Mouse (Mus musculus) bone marrow, adult 2 months (tissue): ENCODE data around the gene Mob3a. TPM values are rescaled to one million over a fixed set of nuclear protein-coding genes. Genes with fewer than 3 reads are reported as not detected.

Experiments used
- H3K27ac ChIP-seq: fragments of 200-500 bp; 2 replicates; pipeline ENCODE4 v1.5.1; 2012; ENCODE audit warnings: low read depth, mild to moderate bottlenecking, control low read depth, inconsistent platforms, low read length; ENCODE audit not compliant: control insufficient read depth, poor library complexity, insufficient read depth
- H3K4me1 ChIP-seq: fragments of 200-500 bp; 2 replicates; pipeline ENCODE4 v1.6.1; 2011; ENCODE audit warnings: low read length; ENCODE audit not compliant: control insufficient read depth, insufficient read depth
- H3K4me3 ChIP-seq: fragments of 200-500 bp; replicated peaks from 2 replicates; pipeline ENCODE3; 2011; ENCODE audit warnings: mild to moderate bottlenecking, low read depth, low read length, control low read depth; ENCODE audit not compliant: control insufficient read depth
- CTCF ChIP-seq: fragments of 200-500 bp; IDR thresholded peaks from 2 replicates; pipeline ENCODE4 v1.5.1; 2011; ENCODE audit warnings: low read length, control low read depth; ENCODE audit not compliant: control insufficient read depth, insufficient read depth
- POLR2A ChIP-seq: fragments of 200-500 bp; IDR thresholded peaks from 2 replicates; pipeline ENCODE4 v1.6.1; 2011; ENCODE audit warnings: low read depth, mild to moderate bottlenecking, control low read depth, low read length, borderline replicate concordance; ENCODE audit not compliant: control insufficient read depth
- WGBS: fragments of 180-500 bp; shearing (Covaris S2); methylation state at CpG from one replicate; pipeline ENCODE4 v1.1.7; 2018; 5-methylcytosine and 5-hydroxymethylcytosine counted together
- polyA plus RNA-seq: library from polyadenylated mRNA; stranded (reverse); fragments of >200 nt; gene quantifications from 2 replicates; pipeline ENCODE4 v1.2.4, GENCODE M21; 2011; ENCODE audit warnings: low replicate concordance; ENCODE audit not compliant: missing spikeins, insufficient read depth, insufficient read length

Gene Mob3a
- polyA plus RNA-seq, 1 experiment: 45.8 TPM

DNA sequence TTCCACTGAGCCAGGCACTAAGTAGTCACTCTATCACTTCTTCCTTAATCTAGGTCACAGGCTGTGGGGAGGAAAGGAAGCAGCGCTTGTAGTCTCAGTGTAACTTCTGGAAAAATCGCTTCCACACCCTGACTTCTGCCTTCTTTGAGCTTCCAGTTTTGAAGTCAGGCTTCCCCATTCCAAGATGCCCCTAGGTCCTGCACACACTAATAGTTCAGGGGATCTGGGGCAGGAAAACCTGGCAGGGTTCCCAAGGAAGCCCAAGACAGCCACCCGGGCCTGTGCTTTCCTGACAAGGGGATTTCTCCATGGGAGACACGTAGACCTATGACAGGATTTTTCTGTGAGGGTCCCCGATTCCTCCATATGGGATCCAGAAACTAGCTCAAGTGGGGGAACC is 39.4 kb upstream of the Mob3a start:
- WGBS: 3% methylated on average over 5 of the region's 5 CpGs
- Histone ChIP-seq H3K4me1 (peaks cover 10% of the 10 kb centered on the region; the same call in 1 of the 2 replicates), H3K27ac (peak overlapping the region; percentile 46), H3K4me3 (peak overlapping the region; percentile 85)
- no peak for TF ChIP-seq CTCF
- no peak for TF ChIP-seq POLR2A

DNA sequence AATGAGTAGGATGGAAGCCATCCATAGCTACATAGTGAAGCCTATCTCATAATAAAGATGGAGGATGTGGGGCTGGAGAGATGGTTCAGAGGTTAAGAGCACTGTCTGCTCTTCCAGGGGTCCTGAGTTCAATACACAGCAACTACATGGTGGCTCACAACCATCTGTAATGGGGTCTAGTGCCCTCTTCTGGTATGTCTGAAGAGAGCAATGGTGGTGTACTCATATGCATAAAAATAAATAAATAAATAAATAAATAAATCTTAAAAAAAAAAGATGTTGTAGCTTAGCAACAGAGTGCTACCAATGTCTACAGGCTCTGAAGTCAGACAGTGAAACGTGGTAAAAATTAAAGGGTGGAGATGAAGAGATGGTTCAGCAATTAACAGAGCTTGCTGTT is 36.9 kb upstream of the Mob3a start:
- WGBS: 62% methylated on average over 1 of the region's 1 CpGs
- TF ChIP-seq POLR2A (no peak), CTCF (no peak)
- H3K27ac ChIP-seq: no peak overlapping the region
- H3K4me3 ChIP-seq: no peak overlapping the region
- H3K4me1 ChIP-seq: peaks cover 8% of the 10 kb centered on the region; the same call in 1 of the 2 replicates

DNA sequence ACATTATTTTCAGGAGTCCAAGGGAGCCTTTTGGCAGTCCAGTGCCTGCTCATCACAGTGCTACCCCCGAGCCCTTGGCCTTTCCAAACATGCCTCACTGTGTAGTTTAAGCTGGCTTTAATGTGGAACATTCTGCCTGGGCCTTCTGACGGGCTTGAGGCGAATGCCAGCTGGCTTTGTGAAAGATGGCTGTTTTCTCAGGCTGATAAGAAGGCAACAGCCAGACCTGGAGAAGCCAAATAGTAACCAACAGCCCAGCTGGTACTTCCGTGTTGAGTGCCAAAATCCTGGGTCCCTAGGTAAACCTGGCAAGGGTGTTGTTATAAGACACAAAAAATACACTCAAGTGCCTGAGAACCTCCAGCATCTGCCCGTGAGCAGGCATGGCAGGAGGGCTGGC is 35.0 kb upstream of the Mob3a start:
- no peak overlapping the region for H3K4me3 ChIP-seq
- peaks cover 8% of the 10 kb centered on the region; the same call in 1 of the 2 replicates for H3K4me1 ChIP-seq
- H3K27ac ChIP-seq: no peak overlapping the region
- 71% methylated on average over 5 of the region's 5 CpGs for WGBS
- TF ChIP-seq CTCF (no peak), POLR2A (no peak)

DNA sequence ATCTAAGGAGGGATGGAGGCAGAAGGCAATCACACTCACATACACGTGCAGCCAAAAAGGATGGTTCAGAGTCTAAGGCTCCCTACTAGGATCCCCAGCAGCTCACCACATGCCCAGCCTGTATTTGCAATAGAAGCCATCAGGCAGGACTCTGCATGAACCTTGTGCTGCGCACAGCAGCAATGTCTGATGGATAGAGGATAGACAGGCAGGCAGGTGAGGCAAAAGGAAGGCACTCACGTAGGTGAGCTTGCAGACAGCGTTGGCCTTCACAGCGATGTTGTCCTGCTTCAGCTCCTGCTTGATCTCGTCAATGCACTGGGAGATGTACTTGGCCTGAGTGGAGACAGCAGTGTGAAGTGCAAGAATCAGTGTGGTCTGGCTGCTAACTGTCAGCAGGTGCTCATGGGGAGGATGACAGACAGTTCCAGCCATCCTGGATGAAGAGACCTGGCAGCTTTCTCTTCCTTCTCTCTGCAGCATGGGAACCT is 30.9 kb upstream of the Mob3a start:
- 92% methylated on average over 6 of the region's 6 CpGs for WGBS
- TF ChIP-seq POLR2A (no peak), CTCF (no peak)
- no peak overlapping the region for H3K4me3 ChIP-seq
- no peak overlapping the region for H3K27ac ChIP-seq
- H3K4me1 ChIP-seq: peaks cover 1% of the 10 kb centered on the region; the same call in 1 of the 2 replicates

DNA sequence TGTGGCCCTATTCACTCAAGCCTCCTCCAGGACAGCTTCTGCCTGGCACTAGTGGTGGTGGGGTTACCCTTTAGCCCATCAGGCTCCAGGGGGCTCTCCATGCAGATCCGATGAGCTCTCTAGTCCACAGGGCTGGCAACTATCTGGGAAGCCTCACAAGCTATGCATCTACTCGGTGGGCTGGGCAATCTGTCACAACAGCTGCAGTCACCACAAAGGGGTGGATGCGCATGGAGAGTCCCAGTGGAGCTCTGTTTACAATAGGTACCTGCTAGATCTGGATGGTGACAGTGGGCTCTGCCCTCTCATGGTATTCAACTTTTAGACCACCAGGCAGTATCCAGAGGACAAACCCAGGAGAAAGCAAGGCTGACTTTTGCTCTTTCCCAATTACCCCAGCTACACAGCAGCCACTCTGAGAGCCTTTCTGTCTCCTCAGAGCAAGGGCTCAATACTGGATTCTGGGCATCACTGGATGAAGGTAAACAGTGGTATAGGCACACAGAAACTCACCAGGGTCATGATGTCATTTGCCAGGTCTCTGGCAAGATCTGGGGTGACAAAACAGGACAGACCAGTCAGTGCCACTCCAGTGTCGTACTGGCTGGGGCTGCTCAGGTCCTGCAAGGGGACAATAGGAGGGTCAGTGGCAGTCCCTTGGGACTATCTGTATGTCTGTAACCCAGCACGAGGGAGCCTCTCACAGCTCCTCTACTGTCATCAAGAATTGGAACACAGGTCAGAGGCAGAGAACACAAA is 25.8 kb upstream of the Mob3a start:
- no peak overlapping the region for H3K27ac ChIP-seq
- no peak overlapping the region for H3K4me3 ChIP-seq
- 89% methylated on average over 5 of the region's 5 CpGs for WGBS
- no peaks in the 10 kb centered on the region for H3K4me1 ChIP-seq
- TF ChIP-seq POLR2A (no peak), CTCF (no peak)

DNA sequence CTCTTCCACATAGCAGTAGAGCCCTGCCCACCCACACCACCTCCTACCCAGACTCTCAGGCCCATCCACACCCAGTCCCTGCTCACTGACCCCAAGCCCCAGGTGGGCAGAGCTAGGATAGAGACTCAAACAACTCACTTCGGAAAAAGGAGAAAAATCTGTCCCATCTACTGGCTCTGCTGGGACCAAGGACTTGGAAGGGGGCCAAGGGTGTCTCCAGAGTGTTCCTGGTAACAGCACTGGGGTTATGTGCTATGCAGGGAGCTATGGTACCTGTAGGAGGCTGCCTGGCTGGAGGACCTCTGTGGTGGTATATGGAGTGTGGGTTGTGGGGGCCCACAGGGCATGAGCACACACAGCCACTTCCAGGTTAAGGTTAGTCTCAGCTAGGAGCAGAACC is 15.5 kb upstream of the Mob3a start:
- Histone ChIP-seq H3K4me1 (no peaks in the 10 kb centered on the region), H3K4me3 (no peak overlapping the region), H3K27ac (no peak overlapping the region)
- 79% methylated on average over 1 of the region's 1 CpGs for WGBS
- TF ChIP-seq CTCF (no peak), POLR2A (no peak)

DNA sequence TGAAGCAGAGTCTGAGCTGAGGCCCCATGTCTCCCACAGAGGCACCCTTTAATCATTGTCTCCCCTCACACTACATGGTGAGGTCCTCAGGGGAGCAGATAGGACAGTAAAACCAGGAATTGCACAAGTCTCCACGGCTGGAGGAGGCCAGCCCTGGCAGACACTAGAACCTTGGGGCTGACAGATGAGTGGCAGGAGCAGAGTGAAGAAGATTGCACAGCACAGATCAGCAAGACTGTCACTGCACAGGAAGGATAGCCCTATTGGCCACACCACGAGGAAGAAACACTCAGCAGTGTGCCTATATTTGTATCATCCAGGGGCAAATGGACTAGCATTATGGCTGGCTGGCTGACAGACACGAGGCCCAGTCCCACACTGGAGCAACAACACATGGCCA is 9.1 kb upstream of the Mob3a start:
- no peaks in the 10 kb centered on the region; the same call in 1 of the 2 replicates for H3K4me1 ChIP-seq
- TF ChIP-seq POLR2A (no peak), CTCF (no peak)
- H3K27ac ChIP-seq: no peak overlapping the region
- H3K4me3 ChIP-seq: no peak overlapping the region
- WGBS: 61% methylated on average over 3 of the region's 3 CpGs

DNA sequence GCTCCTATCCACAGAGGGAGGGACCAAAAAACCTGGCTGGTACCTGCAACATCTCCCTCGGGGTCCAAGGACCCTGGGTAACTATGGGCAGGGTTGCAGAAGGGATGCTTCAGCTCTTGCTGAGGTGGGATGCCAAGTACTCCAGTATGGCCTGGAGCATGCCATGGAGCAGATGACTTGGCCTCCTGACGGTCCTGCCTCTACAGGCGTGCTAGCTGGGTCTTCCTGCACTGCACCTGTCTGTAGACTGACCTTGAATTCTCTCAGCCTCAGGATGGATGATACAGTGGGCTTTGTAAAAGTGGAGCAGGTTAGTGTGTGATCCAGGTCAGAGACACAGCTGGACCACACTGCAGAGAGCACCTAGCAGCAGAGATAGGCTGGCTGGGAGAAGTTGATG is 3.7 kb upstream of the Mob3a start:
- 79% methylated on average over 3 of the region's 3 CpGs for WGBS
- Histone ChIP-seq H3K4me1 (no peaks in the 10 kb centered on the region; the same call in 1 of the 2 replicates), H3K27ac (no peak overlapping the region), H3K4me3 (no peak overlapping the region)
- TF ChIP-seq CTCF (no peak), POLR2A (no peak)
